Mouse (Mus musculus): ENCODE results near the gene Ly6g6f.

Gene Ly6g6f

GRCm38 (mm10) chr17:35077786-35078233 is 7.6 kb downstream of the Ly6g6f start, which contains the start of gene Ly6g6d:
Ly6g6d (minus strand) TSS chr17:35078065.
- no peak for DNase-seq (ENCODE audit: low spot score in 2 of 2)

GRCm38 (mm10) chr17:35077285-35077684 is 8.1 kb downstream of the Ly6g6f start:
- no peak for DNase-seq (ENCODE audit: low spot score in 2 of 2)

DNA sequence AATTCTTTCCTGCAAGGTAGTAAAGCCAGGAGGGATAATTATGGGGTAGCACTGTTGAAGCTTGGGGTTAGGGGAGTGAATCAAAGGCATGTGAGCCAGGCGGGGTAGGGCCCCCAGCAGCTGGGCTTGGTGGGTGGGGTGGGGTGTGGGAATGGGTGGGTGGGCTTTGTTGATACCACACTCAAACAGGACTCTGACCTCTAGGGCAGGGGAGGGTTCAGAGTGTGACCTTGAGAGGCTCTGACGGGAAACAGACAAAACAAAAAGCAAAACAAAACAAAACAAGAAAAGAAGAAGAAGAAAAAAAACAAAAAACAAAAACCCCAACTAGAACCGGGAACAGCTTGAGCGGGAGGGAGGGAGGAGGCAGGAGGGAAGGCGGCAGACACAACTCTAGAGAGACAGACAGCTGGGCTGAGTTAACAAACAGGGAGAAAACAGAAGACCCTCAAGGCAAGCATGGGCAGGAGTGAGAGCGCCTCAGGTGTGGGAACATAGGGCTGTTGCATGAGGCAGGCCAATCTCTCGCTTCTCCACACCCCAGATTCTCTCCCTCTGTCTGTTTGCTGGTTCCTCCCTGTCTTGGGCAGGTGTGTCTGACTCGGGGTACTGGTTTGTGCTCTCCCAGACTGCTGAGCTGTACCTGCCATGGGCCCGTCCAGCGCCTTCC is 8.8 kb downstream of the Ly6g6f start, which contains the start of gene Ly6g6e:
TSS of gene Ly6g6e (plus strand) at position 396 of the 670 bp plus-strand sequence.
- DNase-seq (ENCODE audit: low spot score in 2 of 2), result no peak

DNA sequence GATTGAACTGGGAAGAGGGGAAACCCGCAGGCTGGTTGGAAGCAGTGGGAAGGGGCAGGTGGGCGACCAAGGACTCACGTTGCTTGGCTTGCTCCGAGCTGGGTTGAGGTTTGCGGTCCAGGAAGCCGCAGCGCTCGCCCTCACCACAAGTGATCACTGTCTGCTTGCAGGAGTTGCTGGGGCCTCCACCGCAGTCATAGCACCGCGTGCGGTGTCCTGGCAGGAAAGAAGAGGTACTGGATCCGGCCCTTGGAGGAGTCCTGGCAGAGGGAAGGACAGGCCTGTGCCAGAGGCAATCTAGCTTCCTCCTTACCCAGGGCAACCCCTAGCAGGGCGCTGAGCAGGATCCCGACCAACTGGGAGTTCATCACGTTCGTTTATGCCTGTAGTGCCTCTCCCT is 11.3 kb downstream of the Ly6g6f start:
- no peak for DNase-seq (ENCODE audit: low spot score in 2 of 2)

DNA sequence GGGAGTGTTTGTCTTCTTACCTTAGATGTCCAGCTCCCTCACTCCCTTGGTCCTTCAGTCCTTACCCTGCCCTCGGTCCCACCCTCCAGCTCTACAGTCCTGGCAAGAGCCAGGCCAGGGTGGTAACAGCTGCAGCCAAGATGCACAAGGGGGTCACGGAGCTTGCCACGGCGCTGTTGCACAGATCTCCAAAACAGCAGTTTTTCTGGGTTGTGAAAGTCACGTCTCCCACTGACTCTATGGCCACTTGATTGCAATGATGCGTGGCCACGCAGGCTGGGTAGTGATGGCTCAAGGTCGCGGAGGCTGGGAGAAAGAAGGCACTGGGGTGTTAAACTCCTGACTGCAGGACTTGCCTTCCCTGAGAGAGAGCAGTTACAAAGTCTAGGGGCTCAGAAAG is 14.0 kb downstream of the Ly6g6f start:
- DNase-seq (ENCODE audit: low spot score in 2 of 2), result no peak

DNA sequence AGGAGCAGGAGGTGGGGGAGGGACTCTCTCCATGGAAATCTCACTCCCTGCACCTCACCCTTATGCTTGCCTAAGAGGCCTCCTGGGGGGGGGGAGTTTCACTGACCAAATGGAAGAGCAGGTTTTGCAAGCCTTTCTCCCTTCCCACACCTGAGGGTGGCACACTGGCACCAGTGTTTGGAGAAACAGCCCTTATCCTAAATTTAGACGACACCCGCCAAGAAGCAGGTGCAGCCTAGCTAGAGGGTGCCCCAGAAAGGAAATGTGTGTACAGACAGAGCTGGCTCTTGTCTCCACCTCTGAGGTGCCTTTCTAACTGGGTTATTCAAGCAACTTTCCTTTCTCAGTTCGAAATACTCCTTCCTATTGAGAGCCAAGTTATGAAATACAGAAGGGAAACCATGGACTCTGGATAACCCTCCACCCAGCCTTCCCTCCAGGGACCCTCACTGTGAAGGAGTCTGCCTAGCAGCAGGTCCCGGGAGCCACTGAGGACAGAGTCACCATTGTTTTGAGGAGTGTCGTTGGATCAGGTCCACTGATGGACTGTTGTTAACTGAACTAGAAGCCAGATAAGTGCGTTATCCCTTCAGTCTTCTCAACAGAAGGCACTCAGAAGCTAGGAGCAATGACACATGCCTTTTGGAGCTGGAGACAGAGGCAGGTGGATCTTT is 14.7 kb downstream of the Ly6g6f start:
- no peak for DNase-seq (ENCODE audit: low spot score in 2 of 2)

DNA sequence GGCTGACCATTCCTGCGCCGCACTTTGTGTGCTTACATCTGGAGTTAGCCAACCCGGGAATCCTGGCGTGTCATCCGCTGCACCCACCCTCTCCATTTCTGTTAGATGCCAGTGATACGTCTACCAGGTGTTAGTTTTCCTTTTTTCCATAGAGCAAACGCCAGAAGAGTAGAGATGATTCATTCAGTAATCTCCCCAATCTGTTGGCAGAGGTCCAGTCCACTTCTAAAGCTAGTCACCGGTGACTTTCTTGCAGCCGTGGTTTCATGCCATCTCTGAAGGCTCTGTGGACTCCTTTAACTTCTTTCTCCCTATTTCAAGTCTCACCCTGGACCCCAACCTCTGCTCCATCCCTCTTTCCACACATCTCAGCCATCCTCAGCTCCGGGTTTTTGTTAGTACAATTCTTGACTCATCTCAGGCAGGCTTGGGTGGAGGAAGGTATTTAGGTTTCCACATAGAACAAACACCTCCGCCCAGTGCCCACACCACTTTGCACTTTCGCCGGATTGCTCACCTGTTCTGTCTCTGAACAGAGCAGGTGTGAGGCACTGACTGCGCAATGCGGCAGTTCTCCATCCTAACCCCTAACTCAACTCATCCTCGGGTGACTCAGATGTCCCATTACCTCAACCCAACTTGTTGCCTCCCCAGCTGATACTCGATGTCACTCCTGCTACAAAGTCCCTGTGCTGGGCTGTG is 17.0 kb downstream of the Ly6g6f start:
- DNase-seq (ENCODE audit: low spot score in 2 of 2), result no peak

DNA sequence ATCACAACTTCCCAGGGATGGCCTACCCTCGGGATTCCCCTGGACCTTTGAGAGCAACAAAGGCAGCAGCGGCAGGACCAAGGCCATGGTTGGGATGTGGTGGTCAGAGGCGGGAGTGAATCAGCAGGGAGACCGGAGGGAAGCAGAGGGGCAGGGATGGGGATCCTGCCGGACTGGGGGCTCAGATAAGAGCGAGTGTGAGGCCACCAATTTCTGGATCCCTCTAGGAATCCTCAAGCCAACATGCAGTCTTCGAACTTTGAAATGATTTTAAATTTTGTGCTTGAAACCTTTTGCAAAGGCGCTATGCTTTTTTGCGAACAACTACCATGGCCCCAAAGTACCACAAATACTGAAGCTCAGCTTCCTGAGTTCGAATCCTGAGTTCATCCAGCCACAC is 19.3 kb downstream of the Ly6g6f start, which contains the start of gene Mpig6b:
TSS of gene Mpig6b (minus strand) at position 101 of the 400 bp plus-strand sequence.
- no peak for DNase-seq (ENCODE audit: low spot score in 2 of 2)

DNA sequence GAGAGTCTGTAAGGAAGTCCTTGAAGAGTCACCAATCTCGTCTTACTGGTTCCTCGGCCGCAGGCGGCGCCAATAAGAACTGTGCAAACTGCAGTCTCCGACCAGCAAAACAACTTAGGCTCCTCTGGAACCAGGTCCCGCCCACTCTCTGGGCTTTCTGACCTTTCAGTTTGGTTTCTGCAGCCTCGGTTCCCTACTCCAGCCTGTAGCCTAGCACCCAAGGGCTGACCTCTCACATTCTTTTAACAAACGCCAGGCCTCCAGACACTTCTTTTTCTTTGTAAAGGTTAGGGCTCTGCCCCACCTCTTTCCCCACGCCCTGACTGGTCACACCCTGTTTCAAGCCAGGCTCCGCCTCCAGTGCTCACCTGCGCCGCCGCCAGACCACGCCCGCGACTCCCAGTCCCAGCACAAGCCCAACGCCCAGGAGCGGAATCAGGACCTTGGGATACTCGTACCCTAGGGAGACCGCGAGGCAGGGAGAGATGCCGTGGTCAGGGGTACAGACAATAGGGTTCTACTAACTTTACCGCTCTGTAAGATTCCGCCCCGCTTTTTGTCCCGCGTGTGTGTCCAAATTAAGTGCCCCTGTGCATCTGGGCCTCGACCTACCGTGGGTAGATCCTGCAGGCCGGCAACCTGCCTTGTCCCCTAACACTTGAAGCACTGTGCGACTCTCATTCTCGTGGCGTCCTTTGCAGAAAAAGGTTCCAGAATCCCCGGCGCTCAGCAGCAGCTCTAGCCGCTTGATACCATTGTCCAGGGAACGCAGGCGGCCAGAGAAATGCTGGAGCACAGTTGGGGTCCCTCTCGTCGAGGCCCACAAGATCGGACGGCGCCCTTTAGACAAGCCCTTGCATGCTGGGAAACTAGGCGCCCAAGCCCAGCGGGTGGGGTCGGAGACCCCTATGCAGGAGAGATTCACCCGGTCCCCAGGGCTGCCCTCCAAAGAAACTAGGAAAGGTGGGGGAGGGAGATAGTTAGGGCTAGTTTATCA is 20.2 kb downstream of the Ly6g6f start, which contains the start of gene Ly6g6c:
TSS of gene Ly6g6c (plus strand) at position 438 of the 997 bp plus-strand sequence.
- DNase-seq (ENCODE audit: low spot score in 2 of 2), result no peak

GRCm38 (mm10) chr17:35064378-35064877 is 21.0 kb downstream of the Ly6g6f start:
- no peak for DNase-seq (ENCODE audit: low spot score in 2 of 2)

GRCm38 (mm10) chr17:35063466-35063865 is 21.9 kb downstream of the Ly6g6f start:
- DNase-seq (ENCODE audit: low spot score in 2 of 2), result no peak

DNA sequence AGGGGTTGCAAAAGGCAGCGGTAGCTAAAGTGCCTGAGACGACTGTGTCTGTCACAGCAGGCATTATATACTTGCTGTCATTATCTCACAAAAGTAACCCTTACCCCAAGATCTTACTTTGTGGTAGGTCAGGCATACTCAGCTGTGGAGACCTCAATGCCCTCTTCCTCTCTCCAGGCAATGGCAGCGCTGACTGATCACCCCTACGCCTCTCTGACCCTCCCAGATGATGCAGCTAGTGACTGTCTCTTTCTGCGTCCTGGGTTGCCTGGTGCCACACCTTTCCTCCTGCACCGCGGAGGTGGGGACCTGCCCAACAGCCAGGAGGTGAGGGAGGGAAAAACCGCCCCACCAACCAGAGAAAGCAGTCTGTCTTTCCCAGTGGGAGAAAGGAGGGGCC is 24.1 kb downstream of the Ly6g6f start:
- no peak for DNase-seq (ENCODE audit: low spot score in 2 of 2)

GRCm38 (mm10) chr17:35060737-35061297 is 24.6 kb downstream of the Ly6g6f start:
- DNase-seq (ENCODE audit: low spot score in 2 of 2), result no peak

DNA sequence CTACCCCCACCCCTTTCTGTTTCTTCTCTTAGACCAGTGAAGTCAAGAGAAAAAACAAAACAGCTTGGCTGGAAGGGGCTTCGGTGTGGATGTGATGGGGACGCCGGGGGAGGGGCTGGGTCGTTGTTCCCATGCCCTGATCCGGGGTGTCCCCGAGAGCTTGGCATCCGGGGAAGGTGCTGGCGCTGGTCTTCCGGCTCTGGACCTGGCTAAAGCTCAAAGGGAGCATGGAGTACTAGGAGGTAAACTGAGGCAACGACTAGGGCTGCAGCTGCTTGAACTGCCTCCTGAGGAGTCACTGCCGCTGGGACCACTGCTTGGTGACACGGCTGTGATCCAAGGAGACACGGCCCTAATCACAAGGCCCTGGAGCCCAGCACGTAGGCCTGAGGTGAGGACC is 25.3 kb downstream of the Ly6g6f start:
- no peak for DNase-seq (ENCODE audit: low spot score in 2 of 2)

GRCm38 (mm10) chr17:35058911-35059892 is 26.2 kb downstream of the Ly6g6f start, which contains the start of gene Ddah2:
Ddah2 (plus strand) TSS chr17:35059035.
- DNase-seq (ENCODE audit: low spot score in 2 of 2), result peak; percentile 72 to 73

DNA sequence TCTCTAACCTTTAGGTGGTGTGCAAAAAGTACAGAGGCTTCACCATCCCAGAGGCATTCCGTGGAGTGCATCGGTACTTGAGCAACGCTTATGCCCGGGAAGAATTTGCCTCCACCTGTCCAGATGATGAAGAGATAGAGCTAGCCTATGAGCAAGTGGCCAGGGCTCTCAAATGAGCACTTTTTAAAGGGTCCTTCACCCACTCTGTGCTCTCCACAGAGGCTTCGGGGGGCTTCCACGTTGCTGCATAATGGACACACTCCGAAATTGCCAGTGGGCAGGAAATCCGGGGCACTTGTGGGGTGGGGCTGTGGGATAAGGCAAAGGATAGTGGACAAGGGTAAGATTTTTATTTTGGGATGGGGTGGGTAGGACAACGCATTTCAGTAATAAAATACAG is 27.1 kb downstream of the Ly6g6f start:
- no peak for DNase-seq (ENCODE audit: low spot score in 2 of 2)

DNA sequence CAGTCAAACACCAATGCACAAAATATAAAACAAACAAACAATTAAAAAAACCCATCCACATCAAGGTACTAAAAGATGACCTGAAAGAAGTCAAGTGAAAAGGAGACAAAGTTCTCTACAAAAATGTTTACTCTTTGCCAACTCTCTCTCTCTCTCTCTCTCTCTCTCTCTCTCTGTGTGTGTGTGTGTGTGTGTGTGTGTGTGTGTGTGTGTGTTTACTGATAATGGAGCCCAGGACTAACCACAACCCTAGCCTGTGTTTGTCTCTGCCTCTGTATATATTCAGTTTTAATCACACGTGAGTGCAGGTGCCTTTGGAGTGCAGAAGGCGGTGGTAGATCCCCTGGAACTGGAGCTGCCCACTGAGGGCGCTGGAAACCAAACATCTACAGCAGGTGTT is 28.3 kb downstream of the Ly6g6f start:
- no peak for DNase-seq (ENCODE audit: low spot score in 2 of 2)

DNA sequence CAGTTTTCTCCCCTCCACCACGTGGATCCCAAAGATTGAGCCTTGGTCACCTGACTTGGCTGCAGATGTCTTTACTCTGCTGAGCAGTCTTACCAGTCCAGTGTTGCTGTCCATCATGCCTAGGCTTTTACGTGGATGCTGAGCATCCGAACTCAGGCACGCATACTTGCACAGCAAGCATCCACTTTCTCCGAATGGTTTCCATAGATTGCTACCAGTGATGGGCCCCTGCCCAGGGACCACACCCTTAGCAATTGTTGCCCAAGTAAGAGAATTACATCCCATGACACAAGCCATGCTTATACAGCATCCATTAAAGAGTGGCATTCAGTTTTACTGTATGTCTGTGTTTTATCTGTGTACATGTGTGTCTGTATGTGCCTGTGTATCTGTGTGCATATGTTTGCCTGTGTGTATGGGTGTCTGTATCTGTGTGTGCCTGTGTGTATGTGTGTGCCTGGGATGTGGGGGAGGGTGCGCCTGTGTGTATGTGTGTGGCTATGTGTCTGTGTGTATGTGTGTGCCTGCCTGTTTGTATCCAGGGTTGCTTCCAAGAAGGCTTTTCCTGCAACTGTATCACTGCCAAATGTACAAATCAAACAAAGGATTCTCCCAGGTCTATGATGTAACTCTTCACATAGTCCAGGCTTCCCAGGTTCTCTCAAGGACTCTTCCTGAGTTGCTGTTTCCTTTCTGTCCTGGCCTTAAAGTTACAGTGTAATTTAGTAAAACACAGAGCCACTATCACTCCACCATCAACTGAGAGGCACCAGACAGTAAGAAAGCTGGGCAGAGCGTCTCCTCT is 29.5 kb downstream of the Ly6g6f start:
- no peak for DNase-seq (ENCODE audit: low spot score in 2 of 2)
